Mouse (Mus musculus): ENCODE measurements around the gene Bpifc. TPM values are rescaled to one million over a fixed set of nuclear protein-coding genes. Genes with fewer than 3 reads are reported as not detected.

Gene Bpifc
- polyA plus RNA-seq, 1 experiment from 2014 or later = 0.04 TPM

DNA sequence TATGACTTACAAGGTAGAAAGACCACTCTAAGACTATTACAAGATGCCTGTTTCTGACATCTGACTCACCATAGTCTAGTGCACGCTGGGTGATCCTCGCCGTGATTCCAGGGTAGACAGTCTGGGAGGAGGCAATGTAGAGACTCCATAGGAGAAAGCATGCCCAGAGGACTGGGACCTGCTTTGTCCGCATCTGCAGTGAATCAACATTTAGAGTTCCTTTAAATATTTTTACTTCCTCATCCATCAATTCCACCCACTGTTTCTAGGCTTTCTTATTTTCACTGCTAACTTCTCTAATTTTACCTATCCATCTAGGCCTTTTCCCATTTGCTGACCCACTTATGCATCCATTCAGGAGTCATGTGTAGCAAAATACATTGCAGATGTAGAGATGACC is 11.2 kb downstream of the Bpifc start:
- 73% methylated on average over 4 of the region's 4 CpGs for WGBS (ENCODE audit: insufficient replicate concordance)
- H3K36me3 ChIP-seq (ENCODE audit: control insufficient read depth, insufficient read depth) = no peaks in the 10 kb centered on the region
- H3K4me3 ChIP-seq (ENCODE audit: low read depth, low read length) = no peak overlapping the region
- H3K9ac ChIP-seq (ENCODE audit: low read depth, low read length) = no peak overlapping the region
- no peaks in the 10 kb centered on the region for H3K27me3 ChIP-seq (ENCODE audit: control insufficient read depth, insufficient read depth, low read depth, low read length)
- H3K4me1 ChIP-seq (ENCODE audit: control insufficient read depth, low read depth, low read length) = no peaks in the 10 kb centered on the region
- ATAC-seq (ENCODE audit: low read depth) = no peak
- H3K4me2 ChIP-seq (ENCODE audit: low read depth, low read length) = no peak overlapping the region
- H3K27ac ChIP-seq (ENCODE audit: low read length) = no peak overlapping the region
- no peaks in the 10 kb centered on the region for H3K9me3 ChIP-seq (replicated peaks; ENCODE audit: control insufficient read depth, low read length)

DNA sequence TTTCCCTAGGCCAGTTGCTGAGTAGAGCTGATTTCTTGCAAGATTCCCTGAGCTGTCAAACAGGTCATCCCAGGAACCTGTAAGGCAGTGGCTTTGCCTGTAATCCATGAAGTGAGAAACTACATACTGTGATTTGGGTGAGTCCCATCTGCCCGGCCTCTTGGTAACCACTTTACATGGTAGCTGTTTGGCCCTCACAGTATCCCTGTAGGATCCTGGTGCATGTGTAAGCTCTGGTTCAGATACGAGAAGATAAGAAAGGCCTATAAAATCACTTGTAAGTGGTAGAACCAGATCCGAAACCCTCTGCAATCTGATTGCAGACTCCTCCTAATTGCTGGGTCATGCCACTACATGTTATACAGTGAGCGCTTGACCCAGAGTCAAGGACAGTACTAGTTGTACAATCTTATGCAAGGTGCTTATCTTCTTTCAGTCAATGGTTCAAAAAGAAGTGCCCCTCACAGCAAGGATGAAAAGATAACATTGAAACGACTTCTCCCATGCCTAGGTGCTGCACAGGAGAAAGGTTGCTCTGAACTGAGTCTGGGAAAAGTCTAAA is 17.1 kb downstream of the Bpifc start:
- Histone ChIP-seq H3K4me3 (ENCODE audit: low read depth, low read length) (no peak overlapping the region), H3K4me1 (ENCODE audit: control insufficient read depth, low read depth, low read length) (no peaks in the 10 kb centered on the region), H3K9ac (ENCODE audit: low read depth, low read length) (no peak overlapping the region), H3K27ac (ENCODE audit: low read length) (no peak overlapping the region), H3K36me3 (ENCODE audit: control insufficient read depth, insufficient read depth) (no peaks in the 10 kb centered on the region), H3K9me3 (replicated peaks; ENCODE audit: control insufficient read depth, low read length) (no peaks in the 10 kb centered on the region), H3K27me3 (ENCODE audit: control insufficient read depth, insufficient read depth, low read depth, low read length) (no peaks in the 10 kb centered on the region), H3K4me2 (ENCODE audit: low read depth, low read length) (no peak overlapping the region)
- ATAC-seq (ENCODE audit: low read depth) = no peak
- WGBS (ENCODE audit: insufficient replicate concordance) = 47% methylated on average over 5 of the region's 5 CpGs

DNA sequence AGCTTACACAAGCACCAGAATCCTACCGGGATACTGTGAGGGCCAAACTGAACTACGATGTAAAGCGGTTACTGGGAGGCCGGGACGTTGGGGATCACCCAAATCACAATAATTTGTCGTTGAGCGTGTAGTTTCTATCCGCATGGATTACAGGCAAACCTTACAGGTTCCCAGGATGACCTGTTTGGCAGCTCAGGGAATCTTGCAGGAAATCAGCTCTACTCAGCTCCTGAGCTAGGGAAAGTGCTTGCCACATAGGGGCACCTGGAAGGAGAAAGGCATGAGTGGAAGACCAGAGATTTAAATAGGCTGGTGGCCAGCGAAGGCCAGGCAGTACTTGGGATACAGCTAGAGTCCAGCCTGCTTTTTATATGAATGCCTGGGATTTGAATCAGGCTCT is 17.9 kb downstream of the Bpifc start:
- H3K27me3 ChIP-seq (ENCODE audit: control insufficient read depth, insufficient read depth, low read depth, low read length) = no peaks in the 10 kb centered on the region
- ATAC-seq (ENCODE audit: low read depth) = no peak
- H3K36me3 ChIP-seq (ENCODE audit: control insufficient read depth, insufficient read depth) = no peaks in the 10 kb centered on the region
- H3K27ac ChIP-seq (ENCODE audit: low read length) = no peak overlapping the region
- no peak overlapping the region for H3K4me2 ChIP-seq (ENCODE audit: low read depth, low read length)
- H3K9ac ChIP-seq (ENCODE audit: low read depth, low read length) = no peak overlapping the region
- H3K4me3 ChIP-seq (ENCODE audit: low read depth, low read length) = no peak overlapping the region
- no peaks in the 10 kb centered on the region for H3K9me3 ChIP-seq (replicated peaks; ENCODE audit: control insufficient read depth, low read length)
- 79% methylated on average over 9 of the region's 9 CpGs for WGBS (ENCODE audit: insufficient replicate concordance)
- H3K4me1 ChIP-seq (ENCODE audit: control insufficient read depth, low read depth, low read length) = no peaks in the 10 kb centered on the region

DNA sequence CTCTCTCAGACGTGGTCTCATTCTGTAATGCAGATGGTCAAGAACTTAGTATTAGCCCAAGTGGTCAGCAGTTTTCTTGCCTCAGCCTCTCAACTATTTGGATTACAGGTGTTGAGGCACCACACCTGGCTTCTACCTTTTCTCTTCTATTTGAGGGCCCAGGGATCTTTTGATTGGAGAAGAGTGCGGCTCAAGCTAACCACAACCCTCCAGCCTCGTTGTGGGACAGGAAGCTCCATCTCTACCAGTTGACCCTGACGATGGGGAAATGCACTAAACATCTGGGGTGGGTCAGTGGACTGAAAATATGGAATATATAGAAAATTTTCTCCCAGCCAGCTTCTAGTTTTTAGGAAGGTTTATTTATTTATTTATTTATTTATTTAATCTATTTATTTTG is 19.3 kb downstream of the Bpifc start:
- no peak overlapping the region for H3K4me3 ChIP-seq (ENCODE audit: low read depth, low read length)
- no peak overlapping the region for H3K4me2 ChIP-seq (ENCODE audit: low read depth, low read length)
- WGBS (ENCODE audit: insufficient replicate concordance) = 13% methylated on average over 4 of the region's 4 CpGs
- H3K27me3 ChIP-seq (ENCODE audit: control insufficient read depth, insufficient read depth, low read depth, low read length) = no peaks in the 10 kb centered on the region
- no peak for ATAC-seq (ENCODE audit: low read depth)
- no peaks in the 10 kb centered on the region for H3K36me3 ChIP-seq (ENCODE audit: control insufficient read depth, insufficient read depth)
- H3K9ac ChIP-seq (ENCODE audit: low read depth, low read length) = no peak overlapping the region
- H3K9me3 ChIP-seq (replicated peaks; ENCODE audit: control insufficient read depth, low read length) = no peaks in the 10 kb centered on the region
- no peaks in the 10 kb centered on the region for H3K4me1 ChIP-seq (ENCODE audit: control insufficient read depth, low read depth, low read length)
- H3K27ac ChIP-seq (ENCODE audit: low read length) = no peak overlapping the region

DNA sequence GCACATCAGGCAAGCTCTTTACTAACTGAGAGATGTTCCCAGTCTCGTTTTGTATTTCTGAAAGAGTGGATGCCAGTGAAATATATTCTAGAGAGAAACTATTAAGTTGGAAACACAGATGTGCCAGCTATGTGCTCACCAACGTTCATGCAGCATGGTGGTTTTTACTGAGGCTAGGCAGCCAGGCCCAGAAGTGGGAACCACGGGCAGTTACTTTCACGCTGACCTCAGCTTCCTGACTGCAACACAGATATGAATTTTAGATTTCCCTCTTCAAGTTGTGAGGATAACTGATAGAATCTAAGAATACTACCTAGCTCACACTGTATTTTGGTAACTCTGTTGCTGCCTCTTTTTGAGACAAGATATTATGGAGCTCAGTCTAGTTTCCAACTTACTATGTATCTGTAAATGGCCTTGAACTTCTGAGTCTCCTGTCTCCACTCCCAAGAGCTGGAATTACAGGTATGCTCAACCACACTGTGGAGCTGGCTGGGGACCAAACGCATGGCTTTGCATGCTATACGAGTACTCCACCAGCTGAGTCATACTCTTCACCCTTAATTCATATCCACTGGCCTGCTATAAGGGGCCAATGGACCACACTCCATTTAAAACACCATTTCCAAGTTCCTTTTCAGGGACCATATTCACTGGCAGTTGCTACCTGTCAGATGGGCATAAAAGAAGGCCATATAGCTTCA is 22.1 kb downstream of the Bpifc start:
- Histone ChIP-seq H3K4me2 (ENCODE audit: low read depth, low read length) (no peak overlapping the region), H3K4me1 (ENCODE audit: control insufficient read depth, low read depth, low read length) (no peaks in the 10 kb centered on the region), H3K9ac (ENCODE audit: low read depth, low read length) (no peak overlapping the region), H3K27ac (ENCODE audit: low read length) (no peak overlapping the region), H3K36me3 (ENCODE audit: control insufficient read depth, insufficient read depth) (no peaks in the 10 kb centered on the region), H3K9me3 (replicated peaks; ENCODE audit: control insufficient read depth, low read length) (no peaks in the 10 kb centered on the region), H3K4me3 (ENCODE audit: low read depth, low read length) (no peak overlapping the region), H3K27me3 (ENCODE audit: control insufficient read depth, insufficient read depth, low read depth, low read length) (no peaks in the 10 kb centered on the region)
- WGBS (ENCODE audit: insufficient replicate concordance) = 22% methylated on average over 6 of the region's 6 CpGs
- ATAC-seq (ENCODE audit: low read depth) = no peak

DNA sequence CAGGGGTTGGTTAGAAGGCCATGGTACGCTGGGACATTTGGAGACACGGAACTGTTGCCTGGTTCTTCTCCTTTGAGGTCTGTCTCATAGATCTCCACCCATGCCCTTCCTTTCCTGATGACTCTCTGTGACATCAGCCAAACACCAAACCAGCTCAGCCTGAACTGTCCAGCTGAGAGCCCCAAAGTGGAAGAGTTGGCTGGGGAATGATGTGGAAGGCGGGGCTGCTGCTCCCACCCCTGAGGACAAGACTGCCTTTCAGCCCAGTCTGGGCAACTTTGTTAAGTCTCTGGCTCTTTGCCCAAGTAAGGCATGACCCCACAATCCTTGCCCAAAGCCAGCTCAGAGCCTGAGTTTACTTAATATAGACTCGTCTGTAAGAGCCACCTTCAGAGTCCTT is 38.8 kb downstream of the Bpifc start:
- Histone ChIP-seq H3K9me3 (replicated peaks; ENCODE audit: control insufficient read depth, low read length) (no peaks in the 10 kb centered on the region), H3K9ac (ENCODE audit: low read depth, low read length) (no peak overlapping the region), H3K4me3 (ENCODE audit: low read depth, low read length) (no peak overlapping the region), H3K4me2 (ENCODE audit: low read depth, low read length) (no peak overlapping the region), H3K36me3 (ENCODE audit: control insufficient read depth, insufficient read depth) (no peaks in the 10 kb centered on the region), H3K27ac (ENCODE audit: low read length) (no peak overlapping the region), H3K4me1 (ENCODE audit: control insufficient read depth, low read depth, low read length) (no peaks in the 10 kb centered on the region), H3K27me3 (ENCODE audit: control insufficient read depth, insufficient read depth, low read depth, low read length) (no peaks in the 10 kb centered on the region)
- ATAC-seq (ENCODE audit: low read depth) = no peak
- WGBS (ENCODE audit: insufficient replicate concordance) = 62% methylated on average over 4 of the region's 4 CpGs

DNA sequence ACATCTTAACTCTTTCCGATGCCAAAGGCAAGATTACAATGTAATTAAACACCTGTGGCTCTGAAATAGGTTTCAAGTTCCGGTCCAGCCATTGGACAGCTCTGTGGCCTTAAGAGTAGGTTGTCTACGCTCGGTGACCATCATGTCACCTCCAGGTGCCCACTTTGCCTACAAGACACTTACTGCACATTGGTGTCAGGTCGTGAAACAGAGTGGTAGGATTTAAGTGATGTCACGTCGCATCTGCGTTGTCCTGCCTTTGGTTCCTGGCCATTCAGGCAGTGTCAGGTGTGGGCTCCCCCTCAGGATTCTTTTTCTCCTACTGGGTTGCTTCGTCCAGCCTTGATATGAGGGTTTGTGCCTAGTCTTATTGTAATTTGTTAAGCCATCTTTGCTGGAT is 39.9 kb downstream of the Bpifc start:
- H3K4me2 ChIP-seq (ENCODE audit: low read depth, low read length) = no peak overlapping the region
- H3K27ac ChIP-seq (ENCODE audit: low read length) = no peak overlapping the region
- H3K36me3 ChIP-seq (ENCODE audit: control insufficient read depth, insufficient read depth) = no peaks in the 10 kb centered on the region
- H3K4me3 ChIP-seq (ENCODE audit: low read depth, low read length) = no peak overlapping the region
- H3K4me1 ChIP-seq (ENCODE audit: control insufficient read depth, low read depth, low read length) = no peaks in the 10 kb centered on the region
- no peak overlapping the region for H3K9ac ChIP-seq (ENCODE audit: low read depth, low read length)
- 66% methylated on average over 9 of the region's 9 CpGs for WGBS (ENCODE audit: insufficient replicate concordance)
- no peaks in the 10 kb centered on the region for H3K9me3 ChIP-seq (replicated peaks; ENCODE audit: control insufficient read depth, low read length)
- no peak for ATAC-seq (ENCODE audit: low read depth)
- no peaks in the 10 kb centered on the region for H3K27me3 ChIP-seq (ENCODE audit: control insufficient read depth, insufficient read depth, low read depth, low read length)

DNA sequence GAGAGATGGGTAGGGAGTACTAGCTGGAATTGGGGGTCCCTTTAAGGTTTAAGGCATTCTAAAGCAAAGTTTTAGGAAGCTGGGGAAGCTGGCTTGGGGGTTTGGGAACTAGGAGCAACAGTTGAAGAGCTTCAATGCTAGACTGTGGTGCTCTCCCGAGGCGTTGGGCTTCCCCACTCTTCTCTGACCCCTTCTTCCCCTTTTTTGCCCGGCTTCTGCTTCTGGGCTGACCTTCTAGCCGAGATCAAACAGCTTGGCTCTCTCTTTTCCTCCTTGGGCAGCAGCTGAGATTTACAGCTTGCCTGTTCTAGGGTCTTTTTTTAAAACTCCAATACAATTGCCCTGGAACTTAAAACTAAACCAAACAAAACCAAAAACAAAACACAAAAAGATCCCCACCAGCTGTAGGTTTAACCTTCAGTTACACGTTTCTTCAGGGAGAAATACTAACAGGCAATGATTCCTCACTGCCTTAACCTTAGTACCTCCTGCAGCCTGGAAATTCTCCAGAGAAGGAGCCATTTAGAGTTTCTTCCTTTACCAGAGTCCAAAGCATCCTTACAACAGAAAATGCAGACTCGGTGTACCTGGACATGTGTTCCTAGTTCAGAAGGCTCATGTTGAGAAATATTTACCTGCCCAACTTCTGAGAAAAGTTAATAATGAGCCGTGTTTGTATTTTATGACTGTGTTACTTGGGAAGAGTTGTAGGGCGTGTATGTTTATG is 41.6 kb downstream of the Bpifc start:
- no peaks in the 10 kb centered on the region; the same call in 1 of the 2 replicates for H3K27me3 ChIP-seq (ENCODE audit: control insufficient read depth, insufficient read depth, low read depth, low read length)
- no peaks in the 10 kb centered on the region for H3K4me1 ChIP-seq (ENCODE audit: control insufficient read depth, low read depth, low read length)
- no peak overlapping the region for H3K9ac ChIP-seq (ENCODE audit: low read depth, low read length)
- H3K9me3 ChIP-seq (replicated peaks; ENCODE audit: control insufficient read depth, low read length) = no peaks in the 10 kb centered on the region
- H3K4me3 ChIP-seq (ENCODE audit: low read depth, low read length) = no peak overlapping the region
- H3K36me3 ChIP-seq (ENCODE audit: control insufficient read depth, insufficient read depth) = no peaks in the 10 kb centered on the region
- no peak overlapping the region for H3K4me2 ChIP-seq (ENCODE audit: low read depth, low read length)
- 29% methylated on average over 8 of the region's 8 CpGs for WGBS (ENCODE audit: insufficient replicate concordance)
- H3K27ac ChIP-seq (ENCODE audit: low read length) = no peak overlapping the region
- no peak for ATAC-seq (ENCODE audit: low read depth)

DNA sequence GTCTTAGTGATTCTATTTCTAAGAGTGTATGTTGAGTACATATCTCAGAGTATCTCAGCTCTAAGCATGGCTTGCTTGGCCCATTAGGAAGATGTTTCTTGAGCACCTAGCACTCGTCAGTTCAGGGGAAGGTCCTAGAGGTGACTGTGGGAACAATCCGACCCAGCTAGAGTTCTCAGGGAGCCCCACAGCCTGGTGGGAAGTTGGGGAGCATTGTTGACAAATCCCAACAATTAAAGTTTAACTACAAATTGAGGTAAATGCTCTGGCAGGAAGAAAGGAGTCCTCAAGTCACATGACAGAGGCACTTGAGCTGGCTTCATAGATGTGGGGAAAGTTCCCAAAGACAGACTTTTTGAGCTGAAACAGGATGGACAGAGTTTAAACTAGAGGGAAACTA is 43.0 kb downstream of the Bpifc start:
- no peak for ATAC-seq (ENCODE audit: low read depth)
- WGBS (ENCODE audit: insufficient replicate concordance) = 29% methylated on average over 2 of the region's 2 CpGs
- no peak overlapping the region for H3K27ac ChIP-seq (ENCODE audit: low read length)

More for the DNA sequence above, 43.0 kb downstream of the Bpifc start:
- H3K9me3 ChIP-seq (replicated peaks; ENCODE audit: control insufficient read depth, low read length) = no peaks in the 10 kb centered on the region
- no peaks in the 10 kb centered on the region for H3K36me3 ChIP-seq (ENCODE audit: control insufficient read depth, insufficient read depth)
- H3K27me3 ChIP-seq (ENCODE audit: control insufficient read depth, insufficient read depth, low read depth, low read length) = no peaks in the 10 kb centered on the region; the same call in 1 of the 2 replicates
- no peak overlapping the region for H3K9ac ChIP-seq (ENCODE audit: low read depth, low read length)
- no peak overlapping the region for H3K4me3 ChIP-seq (ENCODE audit: low read depth, low read length)
- no peak overlapping the region for H3K4me2 ChIP-seq (ENCODE audit: low read depth, low read length)
- H3K4me1 ChIP-seq (ENCODE audit: control insufficient read depth, low read depth, low read length) = no peaks in the 10 kb centered on the region

Data from liver, embryonic 16.5 days (tissue).